Mouse (Mus musculus) bone marrow macrophage, adult 2 months (primary cell): ENCODE data around the gene Lrrc1. TPM values are rescaled to one million over a fixed set of nuclear protein-coding genes. Genes with fewer than 3 reads are reported as not detected.

Source experiments
- H3K27ac ChIP-seq: 2 replicates; pipeline ENCODE4 v1.5.1; 2012; ENCODE audit warnings: low read depth, low read length; ENCODE audit not compliant: insufficient read depth
- H3K4me1 ChIP-seq: 2 replicates; pipeline ENCODE4 v1.6.1; 2012; ENCODE audit warnings: low read length; ENCODE audit not compliant: control insufficient read depth, insufficient read depth
- H3K4me3 ChIP-seq: 2 replicates; pipeline ENCODE4 v1.5.1; 2012; ENCODE audit warnings: mild to moderate bottlenecking, low read length, moderate library complexity; ENCODE audit not compliant: insufficient read depth
- CTCF ChIP-seq: IDR thresholded peaks from 2 replicates; pipeline ENCODE4 v1.5.1; 2012; ENCODE audit warnings: low read depth, mild to moderate bottlenecking, low read length, moderate library complexity
- POLR2A ChIP-seq: IDR thresholded peaks from 2 replicates; pipeline ENCODE4 v1.6.1; 2012; ENCODE audit warnings: mild to moderate bottlenecking, low read depth, low read length, borderline replicate concordance
- polyA plus RNA-seq: library from polyadenylated mRNA; stranded (reverse); fragments of >200 nt; gene quantifications from 2 replicates; pipeline ENCODE4 v1.2.4, GENCODE M21; 2012; ENCODE audit not compliant: missing spikeins, insufficient read depth, insufficient read length

Lrrc1 gene
- polyA plus RNA-seq, 1 experiment, result 1.6 TPM

- H3K27ac ChIP-seq, result no peak overlapping the region
- H3K4me3 ChIP-seq, result no peak overlapping the region
- no peaks in the 10 kb centered on the region for H3K4me1 ChIP-seq
- TF ChIP-seq POLR2A (no peak), CTCF (no peak)
Observed at GRCm38 (mm10) chr9:77430413-77431087, 114.1 kb downstream of the Lrrc1 start.

- H3K4me3 ChIP-seq, result no peak overlapping the region
- H3K4me1 ChIP-seq, result no peaks in the 10 kb centered on the region
- TF ChIP-seq CTCF (no peak), POLR2A (no peak)
- H3K27ac ChIP-seq, result no peak overlapping the region
Observed at GRCm38 (mm10) chr9:77429230-77430015, 115.2 kb downstream of the Lrrc1 start.

GRCm38 (mm10) chr9:77428748-77429140 lies 115.9 kb downstream of the Lrrc1 start:
- Histone ChIP-seq H3K4me1 (no peaks in the 10 kb centered on the region), H3K4me3 (no peak overlapping the region), H3K27ac (no peak overlapping the region)
- TF ChIP-seq CTCF, result no peak

GRCm38 (mm10) chr9:77428115-77428747 lies 116.4 kb downstream of the Lrrc1 start:
- Histone ChIP-seq H3K4me1 (no peaks in the 10 kb centered on the region), H3K4me3 (no peak overlapping the region), H3K27ac (no peak overlapping the region)
- no peak for TF ChIP-seq POLR2A
- no peak for TF ChIP-seq CTCF

- Histone ChIP-seq H3K27ac (no peak overlapping the region), H3K4me1 (no peaks in the 10 kb centered on the region), H3K4me3 (no peak overlapping the region)
- no peak for TF ChIP-seq POLR2A
- no peak for TF ChIP-seq CTCF
Observed at GRCm38 (mm10) chr9:77427292-77428114, 117.2 kb downstream of the Lrrc1 start.

- Histone ChIP-seq H3K4me1 (no peaks in the 10 kb centered on the region), H3K4me3 (no peak overlapping the region), H3K27ac (no peak overlapping the region)
- no peak for TF ChIP-seq CTCF
- TF ChIP-seq POLR2A, result no peak
Observed at GRCm38 (mm10) chr9:77426110-77426509, 118.6 kb downstream of the Lrrc1 start.

GRCm38 (mm10) chr9:77425553-77425952 lies 119.1 kb downstream of the Lrrc1 start:
- no peaks in the 10 kb centered on the region for H3K4me1 ChIP-seq
- no peak overlapping the region for H3K27ac ChIP-seq
- TF ChIP-seq POLR2A (no peak), CTCF (no peak)
- no peak overlapping the region for H3K4me3 ChIP-seq

- TF ChIP-seq CTCF (no peak), POLR2A (no peak)
- Histone ChIP-seq H3K4me1 (no peaks in the 10 kb centered on the region), H3K27ac (no peak overlapping the region), H3K4me3 (no peak overlapping the region)
Observed at GRCm38 (mm10) chr9:77420200-77420585, 124.5 kb downstream of the Lrrc1 start.

- H3K4me1 ChIP-seq, result no peaks in the 10 kb centered on the region
- TF ChIP-seq CTCF (no peak), POLR2A (no peak)
- no peak overlapping the region for H3K27ac ChIP-seq
- H3K4me3 ChIP-seq, result no peak overlapping the region
Observed at GRCm38 (mm10) chr9:77419501-77420199, 125.0 kb downstream of the Lrrc1 start.
